Mouse (Mus musculus) thymus, postnatal 25 days (tissue): Measurements from ENCODE around the gene Atp8a2.
A peak's percentile ranks its signal among the peaks of the same experiment; 100 is the strongest.

Experiments
- DNase-seq: peaks from one replicate; pipeline ENCODE4 v3.0.0; 2022

The Atp8a2 gene

GRCm38 (mm10) chr14:60148893-60149292 is 48.1 kb downstream of the Atp8a2 start:
- DNase-seq: no peak

- no peak for DNase-seq
Measured at GRCm38 (mm10) chr14:60143234-60143633, 53.7 kb downstream of the Atp8a2 start.

- peak; percentile 45 for DNase-seq
Measured at GRCm38 (mm10) chr14:60138339-60138738, 58.6 kb downstream of the Atp8a2 start.

- DNase-seq: no peak
Measured at GRCm38 (mm10) chr14:60137812-60138211, 59.2 kb downstream of the Atp8a2 start.

- no peak for DNase-seq
Measured at GRCm38 (mm10) chr14:60135801-60136200, 61.2 kb downstream of the Atp8a2 start.

GRCm38 (mm10) chr14:60134720-60135119 is 62.3 kb downstream of the Atp8a2 start:
- no peak for DNase-seq

- DNase-seq: peak; percentile 42
Measured at GRCm38 (mm10) chr14:60131196-60131876, 65.6 kb downstream of the Atp8a2 start.

GRCm38 (mm10) chr14:60129564-60129963 is 67.4 kb downstream of the Atp8a2 start:
- peak; percentile 64 for DNase-seq

GRCm38 (mm10) chr14:60125202-60125601 is 71.8 kb downstream of the Atp8a2 start:
- no peak for DNase-seq

- no peak for DNase-seq
Measured at GRCm38 (mm10) chr14:60121572-60121971, 75.4 kb downstream of the Atp8a2 start.

GRCm38 (mm10) chr14:60117792-60118585 is 79.0 kb downstream of the Atp8a2 start:
- peak; percentile 35 for DNase-seq

GRCm38 (mm10) chr14:60086808-60087725 is 109.9 kb downstream of the Atp8a2 start:
- DNase-seq: peak; percentile 32

GRCm38 (mm10) chr14:60086254-60086807 is 110.6 kb downstream of the Atp8a2 start:
- no peak for DNase-seq

- no peak for DNase-seq
Measured at GRCm38 (mm10) chr14:60082771-60083170, 114.2 kb downstream of the Atp8a2 start.

GRCm38 (mm10) chr14:60072496-60072895 is 124.5 kb downstream of the Atp8a2 start:
- peak; percentile 16 for DNase-seq

- no peak for DNase-seq
Measured at GRCm38 (mm10) chr14:60065186-60065585, 131.8 kb downstream of the Atp8a2 start.

GRCm38 (mm10) chr14:60061023-60061422 is 136.0 kb downstream of the Atp8a2 start:
- no peak for DNase-seq

- DNase-seq: no peak
Measured at GRCm38 (mm10) chr14:60058867-60059266, 138.1 kb downstream of the Atp8a2 start.

- no peak for DNase-seq
Measured at GRCm38 (mm10) chr14:60055231-60055630, 141.7 kb downstream of the Atp8a2 start.

- no peak for DNase-seq
Measured at GRCm38 (mm10) chr14:60030666-60031065, 166.3 kb downstream of the Atp8a2 start.

- no peak for DNase-seq
Measured at GRCm38 (mm10) chr14:60027139-60027538, 169.8 kb downstream of the Atp8a2 start.

- DNase-seq: no peak
Measured at GRCm38 (mm10) chr14:60026647-60027046, 170.3 kb downstream of the Atp8a2 start.

GRCm38 (mm10) chr14:60015891-60016290 is 181.1 kb downstream of the Atp8a2 start:
- peak; percentile 71 for DNase-seq
